Mouse (Mus musculus) C2C12 (cell line): ENCODE measurements around the gene Iqch. TPM values are rescaled to one million over a fixed set of nuclear protein-coding genes. Genes with fewer than 3 reads are reported as not detected.

ENCODE experiments used
- H3K27me3 ChIP-seq: one replicate; pipeline ENCODE4 v1.6.1; 2011; ENCODE audit not compliant: control insufficient read depth, insufficient read depth, insufficient read length
- H3K36me3 ChIP-seq: one replicate; pipeline ENCODE4 v1.6.1; 2011; ENCODE audit not compliant: control insufficient read depth, insufficient read depth
- H3K4me3 ChIP-seq: one replicate; pipeline ENCODE4 v1.5.1; 2011; ENCODE audit warnings: mild to moderate bottlenecking, control low read depth; ENCODE audit not compliant: poor library complexity, insufficient read depth, severe bottlenecking
- H3K79me2 ChIP-seq: one replicate; pipeline ENCODE4 v1.6.1; 2011; ENCODE audit not compliant: control insufficient read depth, insufficient read depth
- H3K79me3 ChIP-seq: one replicate; pipeline ENCODE4 v1.6.1; 2011; ENCODE audit warnings: low read depth, control low read depth
- H3ac ChIP-seq: one replicate; pipeline ENCODE3; 2011; ENCODE audit warnings: low read depth; ENCODE audit not compliant: control insufficient read depth, insufficient read length
- CEBPB ChIP-seq: IDR thresholded peaks from one replicate; pipeline ENCODE4 v1.6.1; 2011; ENCODE audit warnings: low read depth, mild to moderate bottlenecking, control low read depth, moderate library complexity
- CTCF ChIP-seq: IDR thresholded peaks from one replicate; pipeline ENCODE4 v1.5.1; 2011; ENCODE audit not compliant: control insufficient read depth, insufficient read depth, insufficient read length
- FOSL1 ChIP-seq: IDR thresholded peaks from one replicate; pipeline ENCODE4 v1.8.0; 2011; ENCODE audit warnings: mild to moderate bottlenecking, low read length; ENCODE audit not compliant: poor library complexity, insufficient read depth, severe bottlenecking
- MAX ChIP-seq: IDR thresholded peaks from one replicate; pipeline ENCODE4 v1.6.1; 2011; ENCODE audit warnings: mild to moderate bottlenecking, control low read depth
- MYOD1 ChIP-seq: IDR thresholded peaks from one replicate; pipeline ENCODE4 v1.6.1; 2011; ENCODE audit warnings: low read depth; ENCODE audit not compliant: control insufficient read depth, insufficient read length
- MYOG ChIP-seq: IDR thresholded peaks from one replicate; pipeline ENCODE4 v1.6.1; 2011; ENCODE audit not compliant: control insufficient read depth, insufficient read length; ENCODE audit errors: extremely low read depth
- USF1 ChIP-seq: IDR thresholded peaks from one replicate; pipeline ENCODE4 v1.6.1; 2011; ENCODE audit warnings: low read depth, mild to moderate bottlenecking, control low read depth, moderate library complexity
- polyA plus RNA-seq: library from polyadenylated mRNA; unstranded; fragments of >200 nt; fragmentation: generic; extraction: Trizol; gene quantifications from one replicate; pipeline ENCODE4 v1.2.1, GENCODE M21; 2012; ENCODE audit warnings: missing spikeins

The Iqch gene
- polyA plus RNA-seq, 1 experiment, result not detected

GRCm38 (mm10) chr9:63581778-63582177, 20.5 kb downstream of the Iqch start:
- H3K36me3 ChIP-seq, result no peaks in the 10 kb centered on the region
- H3K79me2 ChIP-seq, result no peaks in the 10 kb centered on the region
- H3K79me3 ChIP-seq, result no peaks in the 10 kb centered on the region
- H3ac ChIP-seq, result no peak overlapping the region
- no peaks in the 10 kb centered on the region for H3K27me3 ChIP-seq
- TF ChIP-seq FOSL1, result no peak
- TF ChIP-seq CTCF, result no peak
- TF ChIP-seq MYOG, result no peak
- no peak for TF ChIP-seq MYOD1
- no peak for TF ChIP-seq MAX
- TF ChIP-seq CEBPB, result no peak
- TF ChIP-seq USF1, result no peak
- no peak overlapping the region for H3K4me3 ChIP-seq

- H3K4me3 ChIP-seq, result no peak overlapping the region
- TF ChIP-seq CEBPB (no peak), MYOD1 (no peak), MAX (no peak), MYOG (no peak), USF1 (no peak), FOSL1 (no peak), CTCF (no peak)
- H3K36me3 ChIP-seq, result no peaks in the 10 kb centered on the region
- H3K79me2 ChIP-seq, result no peaks in the 10 kb centered on the region
- H3K79me3 ChIP-seq, result no peaks in the 10 kb centered on the region
- H3K27me3 ChIP-seq, result no peaks in the 10 kb centered on the region
- no peak overlapping the region for H3ac ChIP-seq
Observed at GRCm38 (mm10) chr9:63580046-63580445, 22.2 kb downstream of the Iqch start.

GRCm38 (mm10) chr9:63579644-63580043, 22.6 kb downstream of the Iqch start:
- Histone ChIP-seq H3K36me3 (no peaks in the 10 kb centered on the region), H3K79me3 (no peaks in the 10 kb centered on the region), H3ac (no peak overlapping the region), H3K79me2 (no peaks in the 10 kb centered on the region), H3K4me3 (no peak overlapping the region), H3K27me3 (no peaks in the 10 kb centered on the region)
- TF ChIP-seq MYOG, result no peak
- TF ChIP-seq CTCF, result no peak
- TF ChIP-seq FOSL1, result no peak
- no peak for TF ChIP-seq MYOD1
- no peak for TF ChIP-seq MAX
- no peak for TF ChIP-seq CEBPB
- TF ChIP-seq USF1, result no peak

GRCm38 (mm10) chr9:63577469-63577868, 24.8 kb downstream of the Iqch start:
- no peaks in the 10 kb centered on the region for H3K79me3 ChIP-seq

GRCm38 (mm10) chr9:63572874-63573273, 29.4 kb downstream of the Iqch start:
- no peak overlapping the region for H3ac ChIP-seq
- H3K27me3 ChIP-seq, result no peaks in the 10 kb centered on the region
- no peaks in the 10 kb centered on the region for H3K79me2 ChIP-seq
- no peaks in the 10 kb centered on the region for H3K79me3 ChIP-seq
- TF ChIP-seq MYOD1 (no peak), MYOG (no peak), CEBPB (no peak), MAX (no peak), USF1 (no peak), CTCF (no peak), FOSL1 (no peak)
- H3K36me3 ChIP-seq, result no peaks in the 10 kb centered on the region
- no peak overlapping the region for H3K4me3 ChIP-seq

More at GRCm38 (mm10) chr9:63577469-63577868, 24.8 kb downstream of the Iqch start:
- Histone ChIP-seq H3K4me3 (no peak overlapping the region), H3K36me3 (no peaks in the 10 kb centered on the region), H3K27me3 (no peaks in the 10 kb centered on the region), H3ac (no peak overlapping the region), H3K79me2 (no peaks in the 10 kb centered on the region)
- TF ChIP-seq MAX (no peak), USF1 (no peak), CTCF (no peak), MYOG (no peak), FOSL1 (no peak), MYOD1 (no peak), CEBPB (no peak)

- H3ac ChIP-seq, result no peak overlapping the region
- H3K36me3 ChIP-seq, result no peaks in the 10 kb centered on the region
- no peaks in the 10 kb centered on the region for H3K79me3 ChIP-seq
- H3K27me3 ChIP-seq, result no peaks in the 10 kb centered on the region
- TF ChIP-seq MYOG (no peak), CTCF (no peak), USF1 (no peak), MAX (no peak), CEBPB (no peak), FOSL1 (no peak), MYOD1 (no peak)
- H3K4me3 ChIP-seq, result no peak overlapping the region
- H3K79me2 ChIP-seq, result no peaks in the 10 kb centered on the region
Observed at GRCm38 (mm10) chr9:63571895-63572294, 30.4 kb downstream of the Iqch start.
